Mouse (Mus musculus): ENCODE measurements at regions not wholly inside any gene's neighbourhood (a gene's known extent, or its start where the extent isn't known, plus 50 kb on each side); places are given as distances from the start of the nearest gene placed in this dataset.

DNA sequence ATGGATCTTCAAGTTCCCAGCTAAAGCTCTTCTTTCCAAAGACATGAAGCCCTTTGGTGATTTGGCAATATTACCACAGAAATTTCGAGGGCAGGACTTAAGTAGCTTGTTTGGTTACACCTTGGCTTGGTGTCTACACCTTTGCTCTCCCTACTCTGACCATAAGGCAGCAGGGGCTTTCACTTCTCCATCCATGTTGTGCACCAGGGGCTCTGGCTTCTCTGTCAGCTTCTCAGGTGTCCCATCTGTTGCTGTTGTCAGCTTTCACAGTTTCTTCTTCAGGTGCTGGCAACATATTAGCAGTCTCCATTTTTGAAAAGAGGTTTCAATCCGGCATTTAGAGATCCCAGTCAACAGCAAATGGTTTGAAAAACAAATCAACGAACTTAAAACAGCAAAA is 58.1 kb upstream of the Igsf9b start:
- TF ChIP-seq JUN (IDR thresholded peaks at IDR 0.05; ENCODE audit: insufficient read depth, low read depth, low read length) (no peak), CTCF (conservative IDR thresholded peaks at IDR 0.05 in 1 of 2, IDR thresholded peaks at IDR 0.05 in 1 of 2; ENCODE audit: low read depth in 2 of 2, low read length in 2 of 2) (no peak), SMC3 (IDR thresholded peaks at IDR 0.05; ENCODE audit: low read depth, low read length) (no peak), ZC3H11A (IDR thresholded peaks at IDR 0.05; ENCODE audit: low read depth, low read length) (no peak)
